In the genomic region with DNA sequence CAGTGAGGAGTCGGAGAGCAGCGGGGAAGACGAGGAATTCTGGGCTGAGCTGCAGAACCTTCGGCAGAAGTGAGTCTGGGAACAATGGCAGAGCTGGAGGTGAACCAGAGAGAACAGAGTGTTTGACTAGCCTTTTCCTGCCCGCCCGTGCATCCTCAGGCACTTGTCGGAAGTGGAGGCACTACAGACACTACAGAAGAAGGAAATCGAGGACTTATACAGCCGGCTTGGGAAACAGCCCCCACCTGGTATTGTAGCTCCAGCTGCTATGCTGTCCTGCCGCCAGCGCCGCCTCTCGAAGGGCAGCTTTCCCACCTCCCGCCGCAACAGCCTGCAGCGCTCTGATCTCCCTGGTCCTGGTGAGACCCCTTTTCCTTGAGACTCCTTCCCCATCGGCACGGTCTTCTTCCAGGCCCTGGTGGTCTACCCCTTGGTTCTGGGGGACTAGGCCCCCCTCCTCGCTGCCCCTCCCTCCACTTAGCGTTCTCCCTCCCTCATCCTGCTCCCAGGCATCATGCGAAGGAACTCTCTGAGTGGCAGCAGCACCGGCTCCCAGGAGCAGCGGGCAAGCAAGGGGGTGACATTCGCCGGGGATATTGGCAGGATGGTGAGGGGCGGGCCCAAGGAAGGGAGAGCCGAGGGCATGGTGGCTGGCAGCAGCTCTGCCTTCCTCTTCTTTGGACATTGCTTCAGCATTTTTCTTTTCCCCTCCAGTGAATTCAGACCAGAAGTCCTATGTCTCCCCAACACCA, we compare ENCODE assay signal across 10 mouse cellular contexts. TPM values are rescaled to one million over a fixed set of nuclear protein-coding genes. Genes with fewer than 3 reads are reported as not detected.
DNase-seq lines count a peak whose midpoint lies in the region; ATAC-seq lines count a peak whose summit lies in the region.
"Had no signal": no experiment of that assay in that cellular context is flagged by ENCODE, and none has a peak within 500 bp of the region (broad histone marks: within the 10 kb centered on the region; RNA-seq: fewer than 3 reads in every experiment).

No protein-coding gene starts in this region.

- H3K9me3 ChIP-seq in embryonic facial prominence, embryonic 10.5 days, result no peaks in the 10 kb centered on the region
- no peaks in the 10 kb centered on the region for H3K9me3 ChIP-seq in hindbrain, embryonic 16.5 days (ENCODE audit: control insufficient read depth, low read length)
- no peaks in the 10 kb centered on the region for H3K9me3 ChIP-seq in midbrain, embryonic 16.5 days (replicated peaks; ENCODE audit: control insufficient read depth, low read length, poor library complexity, severe bottlenecking)

- H3K4me2 ChIP-seq in hindbrain, embryonic 16.5 days (ENCODE audit: low read length), result peak overlapping the region; percentile 33
- 0 out of 2 replicates have a peak overlapping the region, but pooled peaks have one; percentile 11 for H3K4me2 ChIP-seq in midbrain, embryonic 16.5 days (ENCODE audit: low read length)

- peaks cover 39% of the 10 kb centered on the region for H3K27me3 ChIP-seq in embryonic facial prominence, embryonic 10.5 days (replicated peaks; ENCODE audit: low read depth, poor library complexity, severe bottlenecking)
- no peaks in the 10 kb centered on the region for H3K27me3 ChIP-seq in hindbrain, embryonic 16.5 days (replicated peaks; ENCODE audit: control insufficient read depth, insufficient read depth, low read length)
- H3K27me3 ChIP-seq in midbrain, embryonic 16.5 days (ENCODE audit: control insufficient read depth, insufficient read depth, low read depth, low read length), result no peaks in the 10 kb centered on the region

- peaks cover 18% of the 10 kb centered on the region for H3K36me3 ChIP-seq in embryonic facial prominence, embryonic 10.5 days (replicated peaks)
- no peaks in the 10 kb centered on the region for H3K36me3 ChIP-seq in hindbrain, embryonic 16.5 days (ENCODE audit: control insufficient read depth, insufficient read depth, low read length)
- no peaks in the 10 kb centered on the region for H3K36me3 ChIP-seq in midbrain, embryonic 16.5 days (ENCODE audit: control insufficient read depth, insufficient read depth, low read length)

- peak overlapping the region; percentile 89 for H3K4me3 ChIP-seq in embryonic facial prominence, embryonic 10.5 days
- no peak overlapping the region for H3K4me3 ChIP-seq in hindbrain, embryonic 16.5 days (ENCODE audit: low read length)
- no peak overlapping the region for H3K4me3 ChIP-seq in midbrain, embryonic 16.5 days (ENCODE audit: low read depth, low read length)

- peaks cover 39% of the 10 kb centered on the region for H3K4me1 ChIP-seq in embryonic facial prominence, embryonic 10.5 days
- peaks cover 24% of the 10 kb centered on the region for H3K4me1 ChIP-seq in hindbrain, embryonic 16.5 days (ENCODE audit: control insufficient read depth, insufficient read depth, low read depth, low read length)
- peaks cover 20% of the 10 kb centered on the region for H3K4me1 ChIP-seq in midbrain, embryonic 16.5 days (ENCODE audit: control insufficient read depth, insufficient read depth, low read length)

- ATAC-seq in hindbrain, embryonic 16.5 days, result no peak
- ATAC-seq in midbrain, embryonic 16.5 days, result no peak

- peak; percentile 49 for DNase-seq in kidney, adult 18-20 months
- DNase-seq in kidney, adult 8-10 months, result no peak
- no peak for DNase-seq in embryonic facial prominence, embryonic 10.5 days (ENCODE audit: low spot score)
- no peak for DNase-seq in embryo, embryonic 9.5 days (ENCODE audit: extremely low spot score)
- DNase-seq in right cerebral cortex, adult 2 months (ENCODE audit: low spot score in 2 of 2), result no peak
- DNase-seq in cerebellum, postnatal 25 days, result no peak
- DNase-seq: cerebellum, adult 8-10 months; layer of hippocampus, postnatal 36 days had no signal

- H3K27ac ChIP-seq in embryonic facial prominence, embryonic 10.5 days (replicated peaks), result no peak overlapping the region; the same call in 1 of the 2 replicates
- no peak overlapping the region for H3K27ac ChIP-seq in hindbrain, embryonic 16.5 days (ENCODE audit: low read depth, low read length)
- no peak overlapping the region for H3K27ac ChIP-seq in midbrain, embryonic 16.5 days (ENCODE audit: low read length)

- 28% methylated on average over 27 of the region's 27 CpGs for WGBS in embryonic facial prominence, embryonic 10.5 days
- WGBS in hindbrain, embryonic 16.5 days, result 23% methylated on average over 23 of the region's 27 CpGs
- 24% methylated on average over 26 of the region's 27 CpGs for WGBS in midbrain, embryonic 16.5 days

- H3K9ac ChIP-seq in hindbrain, embryonic 16.5 days (ENCODE audit: low read depth, low read length), result no peak overlapping the region; the same call in 1 of the 2 replicates
- no peak overlapping the region for H3K9ac ChIP-seq in midbrain, embryonic 16.5 days (ENCODE audit: low read depth, low read length)

RNA-seq across cellular contexts. Expression of gene Cntd1, which starts 2.3 kb away (rescaled TPM):
- 1.3 and 1.4 TPM in 2 replicates for polyA plus RNA-seq in embryonic facial prominence, embryonic 10.5 days (2016; fragmentation: Nextera tagmentation; extraction: Ambion mirVana)
- 0.83 and 1.0 TPM in 2 replicates for polyA plus RNA-seq in hindbrain, embryonic 16.5 days (2015; fragmentation: Nextera tagmentation; extraction: Ambion mirVana)
- polyA plus RNA-seq in midbrain, embryonic 16.5 days (2015; fragmentation: Nextera tagmentation; extraction: Ambion mirVana), result 0.71 and 0.80 TPM in 2 replicates

RNA-seq across cellular contexts. Expression of gene Coa3, which starts 2.4 kb away (rescaled TPM):
- 200 and 203 TPM in 2 replicates for polyA plus RNA-seq in embryonic facial prominence, embryonic 10.5 days (2016; fragmentation: Nextera tagmentation; extraction: Ambion mirVana)
- 226 and 232 TPM in 2 replicates for polyA plus RNA-seq in hindbrain, embryonic 16.5 days (2015; fragmentation: Nextera tagmentation; extraction: Ambion mirVana)
- 208 and 224 TPM in 2 replicates for polyA plus RNA-seq in midbrain, embryonic 16.5 days (2015; fragmentation: Nextera tagmentation; extraction: Ambion mirVana)

RNA-seq across cellular contexts. Expression of gene Wnk4, which starts 16.1 kb away (rescaled TPM):
- 6.0 and 8.3 TPM in 2 replicates for polyA plus RNA-seq in embryonic facial prominence, embryonic 10.5 days (2016; fragmentation: Nextera tagmentation; extraction: Ambion mirVana)
- 7.2 and 7.3 TPM in 2 replicates for polyA plus RNA-seq in hindbrain, embryonic 16.5 days (2015; fragmentation: Nextera tagmentation; extraction: Ambion mirVana)
- 6.4 and 7.4 TPM in 2 replicates for polyA plus RNA-seq in midbrain, embryonic 16.5 days (2015; fragmentation: Nextera tagmentation; extraction: Ambion mirVana)

RNA-seq across cellular contexts. Expression of gene Vps25, which starts 23.0 kb away (rescaled TPM):
- polyA plus RNA-seq in embryonic facial prominence, embryonic 10.5 days (2016; fragmentation: Nextera tagmentation; extraction: Ambion mirVana), result 124 TPM in 2 replicates
- 128 and 131 TPM in 2 replicates for polyA plus RNA-seq in hindbrain, embryonic 16.5 days (2015; fragmentation: Nextera tagmentation; extraction: Ambion mirVana)
- 115 and 119 TPM in 2 replicates for polyA plus RNA-seq in midbrain, embryonic 16.5 days (2015; fragmentation: Nextera tagmentation; extraction: Ambion mirVana)

RNA-seq across cellular contexts. Expression of gene Becn1, which starts 25.6 kb away (rescaled TPM):
- 141 and 154 TPM in 2 replicates for polyA plus RNA-seq in embryonic facial prominence, embryonic 10.5 days (2016; fragmentation: Nextera tagmentation; extraction: Ambion mirVana)
- 175 and 182 TPM in 2 replicates for polyA plus RNA-seq in hindbrain, embryonic 16.5 days (2015; fragmentation: Nextera tagmentation; extraction: Ambion mirVana)
- 159 and 177 TPM in 2 replicates for polyA plus RNA-seq in midbrain, embryonic 16.5 days (2015; fragmentation: Nextera tagmentation; extraction: Ambion mirVana)
